Mouse (Mus musculus) forebrain, embryonic 11.5 days (tissue): ENCODE measurements around the gene Dip2c. TPM values are rescaled to one million over a fixed set of nuclear protein-coding genes. Genes with fewer than 3 reads are reported as not detected.

ENCODE experiments used
- ATAC-seq: fragments of 200-750 bp; cut with Nextera tagmentation; replicated peaks from 2 replicates; pipeline ENCODE4 v1.8.0; 2017; ENCODE audit warnings: moderate TSS enrichment; ENCODE audit not compliant: low FRiP score
- DNase-seq: peaks from one replicate; pipeline ENCODE4 v3.0.0-alpha.2; 2017; ENCODE audit warnings: low spot score
- H3K27ac ChIP-seq: fragments of 300-500 bp; sonication (generic); 2 replicates; pipeline ENCODE4 v1.5.1; 2014; ENCODE audit warnings: low read depth, low read length
- H3K27me3 ChIP-seq: fragments of 300-500 bp; sonication (generic); 2 replicates; pipeline ENCODE4 v1.6.1; 2014; ENCODE audit warnings: mild to moderate bottlenecking, low read length, mixed read lengths; ENCODE audit not compliant: control insufficient read depth, insufficient read depth
- H3K36me3 ChIP-seq: fragments of 300-500 bp; sonication (generic); 2 replicates; pipeline ENCODE4 v1.6.1; 2014; ENCODE audit warnings: mild to moderate bottlenecking, low read length, moderate library complexity, mixed read lengths; ENCODE audit not compliant: control insufficient read depth, insufficient read depth
- H3K4me1 ChIP-seq: fragments of 300-500 bp; sonication (generic); replicated peaks from 2 replicates; pipeline ENCODE4 v1.6.1; 2014; ENCODE audit warnings: low read length, mixed read lengths; ENCODE audit not compliant: control insufficient read depth, insufficient read depth
- H3K4me2 ChIP-seq: fragments of 300-500 bp; sonication (generic); 2 replicates; pipeline ENCODE4 v1.6.1; 2014; ENCODE audit warnings: low read depth, mild to moderate bottlenecking, low read length, moderate library complexity, mixed read lengths; ENCODE audit not compliant: severe bottlenecking
- H3K4me3 ChIP-seq: fragments of 300-500 bp; sonication (generic); 2 replicates; pipeline ENCODE4 v1.5.1; 2014; ENCODE audit warnings: low read depth, low read length
- H3K9ac ChIP-seq: fragments of 300-500 bp; sonication (generic); 2 replicates; pipeline ENCODE4 v1.6.1; 2014; ENCODE audit warnings: low read length
- H3K9me3 ChIP-seq: fragments of 300-500 bp; sonication (generic); 2 replicates; pipeline ENCODE4 v1.6.1; 2016; ENCODE audit warnings: low read length, mixed read lengths; ENCODE audit not compliant: control insufficient read depth
- WGBS: fragments of 180-500 bp; shearing (Covaris S2); extraction: QIAGEN DNeasy Blood & Tissue Kit; methylation state at CpG from one replicate; pipeline ENCODE4 v1.1.7; 2014; 5-methylcytosine and 5-hydroxymethylcytosine counted together
- polyA plus RNA-seq: library from polyadenylated mRNA; unstranded; fragments of >200 nt; fragmentation: Nextera tagmentation; extraction: Ambion mirVana; gene quantifications from 2 replicates; pipeline ENCODE4 v1.2.1, GENCODE M21; 2014

The Dip2c gene
- polyA plus RNA-seq, 1 experiment from 2014 or later, result 9.0 TPM

GRCm38 (mm10) chr13:9656613-9657012, 380.3 kb downstream of the Dip2c start:
- no peak overlapping the region for H3K4me2 ChIP-seq
- H3K27ac ChIP-seq, result no peak overlapping the region
- no peaks in the 10 kb centered on the region for H3K4me1 ChIP-seq
- H3K9ac ChIP-seq, result no peak overlapping the region
- no peaks in the 10 kb centered on the region for H3K27me3 ChIP-seq
- DNase-seq, result no peak
- H3K36me3 ChIP-seq, result no peaks in the 10 kb centered on the region; the same call in 1 of the 2 replicates
- 91% methylated on average over 6 of the region's 6 CpGs for WGBS
- no peaks in the 10 kb centered on the region for H3K9me3 ChIP-seq
- no peak for ATAC-seq
- no peak overlapping the region for H3K4me3 ChIP-seq

- Histone ChIP-seq H3K9me3 (no peaks in the 10 kb centered on the region), H3K27ac (no peak overlapping the region), H3K4me1 (no peaks in the 10 kb centered on the region), H3K4me3 (no peak overlapping the region), H3K9ac (no peak overlapping the region), H3K27me3 (no peaks in the 10 kb centered on the region), H3K4me2 (no peak overlapping the region), H3K36me3 (no peaks in the 10 kb centered on the region; the same call in 1 of the 2 replicates)
- no peak for DNase-seq
- WGBS, result 83% methylated on average over 1 of the region's 1 CpGs
- ATAC-seq, result no peak
Measured at GRCm38 (mm10) chr13:9660711-9661110, 384.4 kb downstream of the Dip2c start.

GRCm38 (mm10) chr13:9663593-9663992, 387.3 kb downstream of the Dip2c start:
- Histone ChIP-seq H3K27ac (no peak overlapping the region), H3K27me3 (no peaks in the 10 kb centered on the region), H3K4me3 (no peak overlapping the region), H3K9me3 (no peaks in the 10 kb centered on the region), H3K36me3 (no peaks in the 10 kb centered on the region; the same call in 1 of the 2 replicates), H3K9ac (no peak overlapping the region), H3K4me1 (no peaks in the 10 kb centered on the region), H3K4me2 (no peak overlapping the region)
- no peak for ATAC-seq
- no peak for DNase-seq
- WGBS, result 87% methylated on average over 1 of the region's 1 CpGs

- no peak overlapping the region for H3K27ac ChIP-seq
- DNase-seq (no peak), ATAC-seq (no peak)
- H3K4me2 ChIP-seq, result no peak overlapping the region
- no peak overlapping the region for H3K4me3 ChIP-seq
- H3K27me3 ChIP-seq, result no peaks in the 10 kb centered on the region
- 87% methylated on average over 7 of the region's 7 CpGs for WGBS
- H3K4me1 ChIP-seq, result no peaks in the 10 kb centered on the region
- H3K9ac ChIP-seq, result no peak overlapping the region
- no peaks in the 10 kb centered on the region for H3K36me3 ChIP-seq
- no peaks in the 10 kb centered on the region for H3K9me3 ChIP-seq
Measured at GRCm38 (mm10) chr13:9667954-9668496, 391.7 kb downstream of the Dip2c start.

GRCm38 (mm10) chr13:9669246-9669645, 392.9 kb downstream of the Dip2c start:
- Histone ChIP-seq H3K27ac (no peak overlapping the region), H3K9ac (no peak overlapping the region), H3K27me3 (no peaks in the 10 kb centered on the region), H3K4me1 (no peaks in the 10 kb centered on the region), H3K9me3 (no peaks in the 10 kb centered on the region), H3K4me3 (no peak overlapping the region), H3K4me2 (no peak overlapping the region), H3K36me3 (no peaks in the 10 kb centered on the region)
- no peak for DNase-seq
- ATAC-seq, result no peak
- WGBS, result 89% methylated on average over 5 of the region's 5 CpGs

DNA sequence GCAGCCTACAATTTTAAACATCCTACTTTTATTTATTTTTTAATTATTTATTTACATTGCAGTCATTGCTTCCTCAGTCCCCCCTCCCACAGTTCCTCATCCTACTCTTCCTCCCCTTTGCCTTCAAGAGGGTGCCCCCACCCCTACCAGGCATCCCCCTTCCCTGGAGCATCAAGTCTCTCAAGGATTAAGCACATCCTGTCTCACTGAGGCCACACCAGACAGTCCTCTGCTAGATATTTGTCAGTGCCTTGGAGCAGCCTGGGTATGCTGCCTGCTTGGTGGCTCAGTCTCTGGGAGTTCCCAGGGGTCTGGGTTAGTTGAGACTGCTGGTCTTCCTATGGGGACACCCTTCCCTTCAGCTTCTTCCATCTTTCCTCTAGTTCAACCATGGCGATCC, 397.8 kb downstream of the Dip2c start:
- ATAC-seq (no peak), DNase-seq (no peak)
- H3K4me3 ChIP-seq, result no peak overlapping the region
- H3K27me3 ChIP-seq, result no peaks in the 10 kb centered on the region
- H3K4me2 ChIP-seq, result no peak overlapping the region
- 100% methylated on average over 1 of the region's 1 CpGs for WGBS
- no peaks in the 10 kb centered on the region for H3K36me3 ChIP-seq
- no peak overlapping the region for H3K9ac ChIP-seq
- no peak overlapping the region for H3K27ac ChIP-seq
- no peaks in the 10 kb centered on the region for H3K4me1 ChIP-seq
- H3K9me3 ChIP-seq, result no peaks in the 10 kb centered on the region

GRCm38 (mm10) chr13:9681492-9681891, 405.2 kb downstream of the Dip2c start:
- no peak overlapping the region for H3K27ac ChIP-seq
- ATAC-seq (0 out of 2 replicates have a peak, but pooled peaks have one; percentile 26), DNase-seq (no peak)
- no peaks in the 10 kb centered on the region for H3K4me1 ChIP-seq
- no peak overlapping the region for H3K4me2 ChIP-seq
- no peaks in the 10 kb centered on the region for H3K27me3 ChIP-seq
- WGBS, result 99% methylated on average over 3 of the region's 3 CpGs
- H3K9ac ChIP-seq, result no peak overlapping the region
- no peak overlapping the region for H3K4me3 ChIP-seq
- H3K9me3 ChIP-seq, result no peaks in the 10 kb centered on the region
- H3K36me3 ChIP-seq, result peaks cover 4% of the 10 kb centered on the region; the same call in 1 of the 2 replicates

GRCm38 (mm10) chr13:9683280-9683679, 407.0 kb downstream of the Dip2c start:
- no peaks in the 10 kb centered on the region for H3K27me3 ChIP-seq
- H3K27ac ChIP-seq, result no peak overlapping the region
- WGBS, result 96% methylated on average over 4 of the region's 4 CpGs
- DNase-seq (no peak), ATAC-seq (no peak)
- no peaks in the 10 kb centered on the region for H3K9me3 ChIP-seq
- peaks cover 12% of the 10 kb centered on the region for H3K36me3 ChIP-seq
- no peak overlapping the region for H3K4me3 ChIP-seq
- no peak overlapping the region for H3K9ac ChIP-seq
- H3K4me2 ChIP-seq, result no peak overlapping the region
- no peaks in the 10 kb centered on the region for H3K4me1 ChIP-seq

DNA sequence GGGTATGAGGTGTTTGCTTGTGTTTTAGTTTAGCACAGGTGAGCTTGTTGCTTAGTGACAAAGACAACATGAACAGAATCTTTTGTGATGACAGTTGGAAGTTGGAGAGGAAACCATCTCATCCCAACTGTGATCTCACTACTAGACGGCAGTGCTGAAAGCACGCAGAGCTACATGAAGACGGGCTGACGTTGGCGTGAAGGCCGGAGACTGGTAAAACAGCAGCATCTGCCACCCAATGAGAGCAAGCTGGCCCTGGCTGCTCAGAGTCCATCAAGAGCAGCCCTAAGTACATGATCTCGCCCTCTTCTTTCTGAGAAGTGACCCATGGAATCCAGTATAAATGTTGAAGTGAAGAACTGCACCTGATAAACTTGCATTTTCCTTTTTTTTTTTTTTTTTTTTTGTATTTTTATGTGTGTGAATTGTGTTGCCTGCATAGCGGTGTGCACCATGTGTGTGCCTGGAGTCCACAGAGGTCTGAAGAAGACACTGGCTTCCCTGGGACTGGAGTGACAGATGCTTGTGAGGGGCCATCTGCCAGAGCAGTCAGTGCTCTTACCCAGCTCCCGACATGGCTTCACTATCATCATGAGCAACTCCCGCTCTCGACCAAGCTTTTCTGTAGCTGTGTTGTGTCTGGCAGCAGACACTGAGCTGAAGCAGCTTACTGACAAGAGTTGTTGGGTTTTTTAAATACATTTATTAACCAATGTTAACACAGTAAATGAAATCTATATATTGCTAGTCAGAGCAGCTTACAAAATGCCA, 408.0 kb downstream of the Dip2c start:
- no peak for ATAC-seq

More for the DNA sequence above, 408.0 kb downstream of the Dip2c start:
- Histone ChIP-seq H3K9ac (no peak overlapping the region), H3K4me1 (no peaks in the 10 kb centered on the region), H3K27me3 (no peaks in the 10 kb centered on the region), H3K9me3 (no peaks in the 10 kb centered on the region), H3K27ac (no peak overlapping the region), H3K36me3 (peaks cover 18% of the 10 kb centered on the region), H3K4me3 (no peak overlapping the region), H3K4me2 (no peak overlapping the region)
- DNase-seq, result no peak
- WGBS, result 96% methylated on average over 11 of the region's 11 CpGs
